Mouse (Mus musculus): ENCODE data around the gene Tbc1d22a. TPM values are rescaled to one million over a fixed set of nuclear protein-coding genes. Genes with fewer than 3 reads are reported as not detected.

Tbc1d22a gene
- polyA plus RNA-seq, 1 experiment from 2014 or later = 9.5 TPM

- no peaks in the 10 kb centered on the region for H3K9me3 ChIP-seq
- H3K4me1 ChIP-seq = no peaks in the 10 kb centered on the region; the same call in 1 of the 2 replicates
- H3K4me3 ChIP-seq = no peak overlapping the region
- H3K27ac ChIP-seq = no peak overlapping the region
- H3K36me3 ChIP-seq = 0 out of 2 replicates have a peak, but pooled peaks cover 7% of the 10 kb centered on the region
- H3K27me3 ChIP-seq (ENCODE audit: insufficient read depth, poor library complexity, severe bottlenecking) = peaks cover 18% of the 10 kb centered on the region; the same call in 1 of the 2 replicates
- 80% methylated on average over 7 of the region's 7 CpGs for WGBS
- DNase-seq (ENCODE audit: low spot score) = no peak
Observed at GRCm38 (mm10) chr15:86447251-86447650, 233.0 kb downstream of the Tbc1d22a start.

GRCm38 (mm10) chr15:86449236-86449635, 235.0 kb downstream of the Tbc1d22a start:
- DNase-seq (ENCODE audit: low spot score) = no peak
- Histone ChIP-seq H3K27ac (no peak overlapping the region), H3K36me3 (0 out of 2 replicates have a peak, but pooled peaks cover 7% of the 10 kb centered on the region), H3K4me1 (peaks cover 6% of the 10 kb centered on the region; the same call in 1 of the 2 replicates), H3K9me3 (no peaks in the 10 kb centered on the region), H3K4me3 (no peak overlapping the region), H3K27me3 (ENCODE audit: insufficient read depth, poor library complexity, severe bottlenecking) (peaks cover 25% of the 10 kb centered on the region; the same call in 1 of the 2 replicates)
- 79% methylated on average over 5 of the region's 5 CpGs for WGBS

- peaks cover 6% of the 10 kb centered on the region; the same call in 1 of the 2 replicates for H3K4me1 ChIP-seq
- no peak for DNase-seq (ENCODE audit: low spot score)
- H3K9me3 ChIP-seq = no peaks in the 10 kb centered on the region
- H3K27me3 ChIP-seq (ENCODE audit: insufficient read depth, poor library complexity, severe bottlenecking) = peaks cover 24% of the 10 kb centered on the region; the same call in 1 of the 2 replicates
- no peak overlapping the region for H3K4me3 ChIP-seq
- H3K27ac ChIP-seq = no peak overlapping the region
- WGBS = 87% methylated on average over 2 of the region's 2 CpGs
- 0 out of 2 replicates have a peak, but pooled peaks cover 7% of the 10 kb centered on the region for H3K36me3 ChIP-seq
Observed at GRCm38 (mm10) chr15:86449794-86450193, 235.5 kb downstream of the Tbc1d22a start.

GRCm38 (mm10) chr15:86459413-86459812, 245.2 kb downstream of the Tbc1d22a start:
- Histone ChIP-seq H3K9me3 (no peaks in the 10 kb centered on the region), H3K36me3 (no peaks in the 10 kb centered on the region), H3K27ac (no peak overlapping the region), H3K27me3 (ENCODE audit: insufficient read depth, poor library complexity, severe bottlenecking) (peaks cover 19% of the 10 kb centered on the region), H3K4me1 (peaks cover 3% of the 10 kb centered on the region; the same call in 1 of the 2 replicates), H3K4me3 (no peak overlapping the region)
- DNase-seq (ENCODE audit: low spot score) = no peak
- 71% methylated on average over 3 of the region's 3 CpGs for WGBS

GRCm38 (mm10) chr15:86462636-86463035, 248.4 kb downstream of the Tbc1d22a start:
- 76% methylated on average over 8 of the region's 8 CpGs for WGBS
- no peak overlapping the region for H3K4me3 ChIP-seq
- no peaks in the 10 kb centered on the region for H3K36me3 ChIP-seq
- H3K9me3 ChIP-seq = no peaks in the 10 kb centered on the region
- DNase-seq (ENCODE audit: low spot score) = no peak
- H3K27ac ChIP-seq = no peak overlapping the region
- H3K27me3 ChIP-seq (ENCODE audit: insufficient read depth, poor library complexity, severe bottlenecking) = peaks cover 19% of the 10 kb centered on the region
- H3K4me1 ChIP-seq = peaks cover 3% of the 10 kb centered on the region; the same call in 1 of the 2 replicates

- Histone ChIP-seq H3K36me3 (no peaks in the 10 kb centered on the region), H3K9me3 (0 out of 2 replicates have a peak, but pooled peaks cover 3% of the 10 kb centered on the region), H3K4me1 (peaks cover 6% of the 10 kb centered on the region), H3K4me3 (no peak overlapping the region), H3K27me3 (ENCODE audit: insufficient read depth, poor library complexity, severe bottlenecking) (no peaks in the 10 kb centered on the region), H3K27ac (no peak overlapping the region)
- DNase-seq (ENCODE audit: low spot score) = no peak
Observed at GRCm38 (mm10) chr15:86468082-86468481, 253.8 kb downstream of the Tbc1d22a start.

- Histone ChIP-seq H3K27me3 (ENCODE audit: insufficient read depth, poor library complexity, severe bottlenecking) (peaks cover 23% of the 10 kb centered on the region), H3K9me3 (0 out of 2 replicates have a peak, but pooled peaks cover 3% of the 10 kb centered on the region), H3K36me3 (no peaks in the 10 kb centered on the region), H3K27ac (no peak overlapping the region), H3K4me1 (peaks cover 10% of the 10 kb centered on the region), H3K4me3 (no peak overlapping the region)
- no peak for DNase-seq (ENCODE audit: low spot score)
- 67% methylated on average over 7 of the region's 7 CpGs for WGBS
Observed at GRCm38 (mm10) chr15:86471136-86471535, 256.9 kb downstream of the Tbc1d22a start.

- no peak overlapping the region for H3K27ac ChIP-seq
- 65% methylated on average over 11 of the region's 11 CpGs for WGBS
- peaks cover 40% of the 10 kb centered on the region for H3K27me3 ChIP-seq (ENCODE audit: insufficient read depth, poor library complexity, severe bottlenecking)
- no peaks in the 10 kb centered on the region for H3K36me3 ChIP-seq
- H3K4me3 ChIP-seq = no peak overlapping the region
- no peak for DNase-seq (ENCODE audit: low spot score)
- H3K9me3 ChIP-seq = 0 out of 2 replicates have a peak, but pooled peaks cover 2% of the 10 kb centered on the region
- peaks cover 18% of the 10 kb centered on the region for H3K4me1 ChIP-seq
Observed at GRCm38 (mm10) chr15:86473473-86473872, 259.2 kb downstream of the Tbc1d22a start.

GRCm38 (mm10) chr15:86474951-86475350, 260.7 kb downstream of the Tbc1d22a start:
- Histone ChIP-seq H3K27ac (no peak overlapping the region), H3K36me3 (no peaks in the 10 kb centered on the region), H3K4me3 (no peak overlapping the region), H3K4me1 (peaks cover 28% of the 10 kb centered on the region), H3K27me3 (ENCODE audit: insufficient read depth, poor library complexity, severe bottlenecking) (peaks cover 41% of the 10 kb centered on the region), H3K9me3 (no peaks in the 10 kb centered on the region)
- 79% methylated on average over 5 of the region's 5 CpGs for WGBS
- DNase-seq (ENCODE audit: low spot score) = no peak

GRCm38 (mm10) chr15:86476483-86476882, 262.2 kb downstream of the Tbc1d22a start:
- WGBS = 72% methylated on average over 6 of the region's 6 CpGs
- no peaks in the 10 kb centered on the region for H3K36me3 ChIP-seq
- no peaks in the 10 kb centered on the region for H3K9me3 ChIP-seq
- DNase-seq (ENCODE audit: low spot score) = no peak
- peaks cover 56% of the 10 kb centered on the region for H3K27me3 ChIP-seq (ENCODE audit: insufficient read depth, poor library complexity, severe bottlenecking)
- H3K4me1 ChIP-seq = peaks cover 28% of the 10 kb centered on the region
- H3K4me3 ChIP-seq = no peak overlapping the region
- H3K27ac ChIP-seq = no peak overlapping the region

- no peaks in the 10 kb centered on the region for H3K9me3 ChIP-seq
- WGBS = 66% methylated on average over 6 of the region's 6 CpGs
- DNase-seq (ENCODE audit: low spot score) = no peak
- peaks cover 56% of the 10 kb centered on the region for H3K27me3 ChIP-seq (ENCODE audit: insufficient read depth, poor library complexity, severe bottlenecking)
- no peaks in the 10 kb centered on the region for H3K36me3 ChIP-seq
- no peak overlapping the region for H3K4me3 ChIP-seq
- no peak overlapping the region for H3K27ac ChIP-seq
- peaks cover 32% of the 10 kb centered on the region for H3K4me1 ChIP-seq
Observed at GRCm38 (mm10) chr15:86477032-86477431, 262.8 kb downstream of the Tbc1d22a start.

GRCm38 (mm10) chr15:86477471-86477992, 263.3 kb downstream of the Tbc1d22a start:
- Histone ChIP-seq H3K9me3 (no peaks in the 10 kb centered on the region), H3K27ac (no peak overlapping the region), H3K27me3 (ENCODE audit: insufficient read depth, poor library complexity, severe bottlenecking) (peaks cover 56% of the 10 kb centered on the region), H3K4me3 (no peak overlapping the region), H3K36me3 (no peaks in the 10 kb centered on the region), H3K4me1 (peaks cover 32% of the 10 kb centered on the region)
- no peak for DNase-seq (ENCODE audit: low spot score)

- WGBS = 44% methylated on average over 13 of the region's 13 CpGs
- DNase-seq (ENCODE audit: low spot score) = peak; percentile 79
Observed at GRCm38 (mm10) chr15:86478685-86479502, 264.6 kb downstream of the Tbc1d22a start.

More at GRCm38 (mm10) chr15:86478685-86479502, 264.6 kb downstream of the Tbc1d22a start:
- H3K9me3 ChIP-seq = no peaks in the 10 kb centered on the region
- no peaks in the 10 kb centered on the region for H3K36me3 ChIP-seq
- H3K27ac ChIP-seq = no peak overlapping the region
- no peak overlapping the region for H3K4me3 ChIP-seq
- H3K27me3 ChIP-seq (ENCODE audit: insufficient read depth, poor library complexity, severe bottlenecking) = peaks cover 64% of the 10 kb centered on the region
- H3K4me1 ChIP-seq = peaks cover 41% of the 10 kb centered on the region
